Comparison of ENCODE assay signal across 17 mouse cellular contexts in the genomic region with DNA sequence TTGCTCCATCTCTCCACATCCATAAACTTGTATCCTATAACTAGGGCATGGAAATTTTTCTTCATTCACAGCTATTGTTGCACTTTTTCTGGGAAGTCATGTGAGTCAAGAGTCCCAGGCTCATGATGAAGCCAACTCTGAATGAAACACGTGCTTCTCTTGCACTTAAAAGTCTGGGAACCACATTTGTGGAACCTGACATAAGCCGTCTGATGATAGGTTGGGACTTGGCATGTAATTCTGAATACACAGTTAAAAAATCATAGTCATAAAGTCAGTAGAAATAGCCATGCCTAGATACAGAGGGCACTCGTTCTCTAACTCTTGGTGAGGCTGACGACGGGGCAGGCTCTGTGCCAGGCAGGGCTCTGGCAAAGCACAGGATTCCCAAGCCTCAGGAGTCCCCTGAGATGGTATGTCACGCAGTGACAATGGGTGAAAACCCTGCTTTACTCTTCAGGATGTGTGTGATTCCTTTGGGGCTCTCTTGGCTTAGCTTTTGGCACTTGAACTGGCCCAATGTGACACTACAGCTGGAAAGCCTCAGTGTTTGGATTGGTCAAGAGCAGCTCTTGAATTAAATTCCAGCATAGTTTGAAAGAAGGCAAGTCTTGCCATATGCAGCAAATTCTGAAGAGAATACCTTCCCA. TPM values are rescaled to one million over a fixed set of nuclear protein-coding genes. Genes with fewer than 3 reads are reported as not detected.
DNase-seq lines count a peak whose midpoint lies in the region; ATAC-seq and TF ChIP-seq lines count a peak whose summit lies in the region.
"Had no signal": no experiment of that assay in that cellular context is flagged by ENCODE, and none has a peak within 500 bp of the region (broad histone marks: within the 10 kb centered on the region; RNA-seq: fewer than 3 reads in every experiment).

No protein-coding gene starts in this region.

- no peak for TF ChIP-seq POLR2A in heart, adult 2 months (IDR thresholded peaks at IDR 0.05; ENCODE audit: insufficient read depth, low read depth, low read length)

- WGBS in heart, adult 2 months: 30% methylated on average over 6 of the region's 6 CpGs
- 82% methylated on average over 6 of the region's 6 CpGs for WGBS in heart, embryonic 10.5 days
- WGBS in liver, postnatal 0 days (ENCODE audit: insufficient replicate concordance): 72% methylated on average over 6 of the region's 6 CpGs

- H3K9me3 ChIP-seq in heart, embryonic 10.5 days: no peaks in the 10 kb centered on the region
- no peaks in the 10 kb centered on the region for H3K9me3 ChIP-seq in liver, postnatal 0 days (ENCODE audit: low read length)
- H3K9me3 ChIP-seq: forebrain, embryonic 10.5 days; hindbrain, embryonic 10.5 days had no signal

- H3K4me1 ChIP-seq in heart, adult 2 months (ENCODE audit: control insufficient read depth, insufficient read depth, low read length): peaks cover 6% of the 10 kb centered on the region
- 0 out of 2 replicates have a peak, but pooled peaks cover 6% of the 10 kb centered on the region for H3K4me1 ChIP-seq in heart, embryonic 10.5 days
- H3K4me1 ChIP-seq in liver, postnatal 0 days (ENCODE audit: insufficient read depth): no peaks in the 10 kb centered on the region
- H3K4me1 ChIP-seq: forebrain, embryonic 10.5 days; hindbrain, embryonic 10.5 days had no signal

- peaks cover 10% of the 10 kb centered on the region; the same call in 1 of the 2 replicates for H3K36me3 ChIP-seq in heart, adult 2 months (ENCODE audit: control insufficient read depth, insufficient read depth, low read length)
- no peaks in the 10 kb centered on the region for H3K36me3 ChIP-seq in heart, embryonic 10.5 days
- H3K36me3 ChIP-seq in liver, postnatal 0 days (replicated peaks; ENCODE audit: insufficient read depth, low read length): no peaks in the 10 kb centered on the region
- H3K36me3 ChIP-seq: forebrain, embryonic 10.5 days; hindbrain, embryonic 10.5 days had no signal

- H3K79me2 ChIP-seq in heart, adult 2 months (replicated peaks; ENCODE audit: control insufficient read depth, insufficient read depth, low read length): peaks cover 1% of the 10 kb centered on the region; the same call in 1 of the 2 replicates

- TF ChIP-seq CTCF in heart, adult 2 months (IDR thresholded peaks at IDR 0.05): peak; percentile 21; the same call in 1 of the 2 replicates
- no peak for TF ChIP-seq CTCF in liver, postnatal 0 days (IDR thresholded peaks at IDR 0.05; ENCODE audit: low read depth)

- H3K4me3 ChIP-seq in heart, adult 2 months: no peak overlapping the region
- no peak overlapping the region for H3K4me3 ChIP-seq in heart, embryonic 10.5 days
- H3K4me3 ChIP-seq in liver, postnatal 0 days (ENCODE audit: low read depth, low read length): no peak overlapping the region
- H3K4me3 ChIP-seq: forebrain, embryonic 10.5 days; hindbrain, embryonic 10.5 days had no signal

- H3K4me2 ChIP-seq in liver, postnatal 0 days (ENCODE audit: low read depth, low read length): no peak overlapping the region

- H3K27ac ChIP-seq in heart, adult 2 months: peak overlapping the region; percentile 49
- no peak overlapping the region for H3K27ac ChIP-seq in heart, embryonic 10.5 days
- H3K27ac ChIP-seq in liver, postnatal 0 days (ENCODE audit: low read depth): no peak overlapping the region
- H3K27ac ChIP-seq: forebrain, embryonic 10.5 days; hindbrain, embryonic 10.5 days had no signal

- DNase-seq in heart, adult 2 months: peak; percentile 70 to 73
- no peak for DNase-seq in heart, embryonic 10.5 days (ENCODE audit: low spot score)
- peak; percentile 42 for DNase-seq in MN1 (ENCODE audit: low spot score)
- DNase-seq in gastrocnemius, postnatal 25 days: peak; percentile 43
- peak; percentile 74 for DNase-seq in heart, postnatal 4 days
- DNase-seq in liver, postnatal 0 days: no peak
- DNase-seq in cerebellum, adult 11 months: no peak
- no peak for DNase-seq in testis, postnatal 14 days (ENCODE audit: low spot score)
- DNase-seq: cerebellum, adult 11-12 months; thymus, postnatal 14 days had no signal

- intact Hi-C loops in heart, adult 2 months (cut with DNase I): loop anchor here (5.0 kb wide), 1 partner anchor 90 kb away; no protein-coding TSS in a partner anchor

- no peaks in the 10 kb centered on the region for H3K27me3 ChIP-seq in heart, adult 2 months (ENCODE audit: control insufficient read depth, insufficient read depth, low read length)
- no peaks in the 10 kb centered on the region for H3K27me3 ChIP-seq in heart, embryonic 10.5 days (ENCODE audit: insufficient read depth, poor library complexity, severe bottlenecking)
- no peaks in the 10 kb centered on the region for H3K27me3 ChIP-seq in liver, postnatal 0 days (ENCODE audit: insufficient read depth, low read length)

- H3K9ac ChIP-seq in heart, adult 2 months (ENCODE audit: low read depth, low read length): no peak overlapping the region
- no peak overlapping the region for H3K9ac ChIP-seq in liver, postnatal 0 days (replicated peaks)

- TF ChIP-seq EP300 in heart, adult 2 months (IDR thresholded peaks at IDR 0.05; ENCODE audit: insufficient read depth, low read depth, low read length): 0 out of 2 replicates have a peak, but pooled peaks have one; percentile 23
- TF ChIP-seq EP300 in liver, postnatal 0 days (IDR thresholded peaks at IDR 0.05; ENCODE audit: low read depth): no peak

- no peak for ATAC-seq in liver, postnatal 0 days
- ATAC-seq: Patski had no signal

RNA-seq across cellular contexts. Expression of a gene that starts 50.8 kb away (rescaled TPM):
- total RNA-seq in heart, adult 2 months (2021): not detected
- polyA plus RNA-seq in heart, adult 2 months (2012; rRNA removed): not detected in 2 replicates
- not detected in 2 replicates for polyA plus RNA-seq in heart, embryonic 10.5 days (2016; fragmentation: Nextera tagmentation; extraction: Ambion mirVana)
- not detected for total RNA-seq in gastrocnemius, postnatal 25 days (2021)
- total RNA-seq in heart, postnatal 4 days (2021): not detected
- polyA plus RNA-seq in liver, postnatal 0 days (2015; fragmentation: Nextera tagmentation; extraction: Ambion mirVana): not detected in 2 replicates
- total RNA-seq: adrenal gland, postnatal 36 days; megakaryocyte, adult 5-6 weeks had no signal
- polyA plus RNA-seq: forebrain, embryonic 10.5 days; hindbrain, embryonic 10.5 days; large intestine, adult 2 months; limb, embryonic 11.5 days; Patski had no signal

Comparison
In these comparisons a context has a peak if more than half of its experiments do, and no peak if none do; other contexts are left out.
1. DNase-seq: peak in heart, adult 2 months (2 of 2), MN1 (single experiment), gastrocnemius, postnatal 25 days (single experiment) and heart, postnatal 4 days (single experiment); none in heart, embryonic 10.5 days (single experiment), liver, postnatal 0 days (single experiment), cerebellum, adult 11 months (single experiment) and testis, postnatal 14 days (single experiment).